Mouse (Mus musculus) spleen, adult 18-20 months (tissue): ENCODE data around the gene Mfsd1.

Source experiments
- DNase-seq, 2 experiments: peaks; one replicate each; pipeline ENCODE4 v3.0.0; 2022; ENCODE audit warnings: mixed read lengths in 2 of 2

Mfsd1 gene

DNA sequence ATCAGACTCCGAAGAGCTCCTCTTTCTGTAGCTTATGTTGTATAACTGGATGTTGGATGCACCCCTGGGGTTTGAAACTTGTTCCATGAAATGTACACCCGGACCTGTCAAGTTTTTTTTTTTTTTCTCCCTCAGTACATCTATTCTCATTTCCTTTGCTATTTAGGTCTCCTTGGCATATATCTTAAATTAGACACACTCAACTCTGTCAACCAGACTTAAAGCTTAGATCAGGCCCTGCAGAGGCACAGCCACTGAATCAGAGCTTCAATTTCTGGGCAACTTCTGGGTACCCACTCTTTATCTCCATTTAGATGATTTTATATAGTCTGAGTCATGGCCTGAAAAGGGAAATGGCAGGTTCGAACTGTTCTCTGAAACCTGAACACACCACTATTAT is 60.6 kb downstream of the Mfsd1 start:
- DNase-seq: no peak

DNA sequence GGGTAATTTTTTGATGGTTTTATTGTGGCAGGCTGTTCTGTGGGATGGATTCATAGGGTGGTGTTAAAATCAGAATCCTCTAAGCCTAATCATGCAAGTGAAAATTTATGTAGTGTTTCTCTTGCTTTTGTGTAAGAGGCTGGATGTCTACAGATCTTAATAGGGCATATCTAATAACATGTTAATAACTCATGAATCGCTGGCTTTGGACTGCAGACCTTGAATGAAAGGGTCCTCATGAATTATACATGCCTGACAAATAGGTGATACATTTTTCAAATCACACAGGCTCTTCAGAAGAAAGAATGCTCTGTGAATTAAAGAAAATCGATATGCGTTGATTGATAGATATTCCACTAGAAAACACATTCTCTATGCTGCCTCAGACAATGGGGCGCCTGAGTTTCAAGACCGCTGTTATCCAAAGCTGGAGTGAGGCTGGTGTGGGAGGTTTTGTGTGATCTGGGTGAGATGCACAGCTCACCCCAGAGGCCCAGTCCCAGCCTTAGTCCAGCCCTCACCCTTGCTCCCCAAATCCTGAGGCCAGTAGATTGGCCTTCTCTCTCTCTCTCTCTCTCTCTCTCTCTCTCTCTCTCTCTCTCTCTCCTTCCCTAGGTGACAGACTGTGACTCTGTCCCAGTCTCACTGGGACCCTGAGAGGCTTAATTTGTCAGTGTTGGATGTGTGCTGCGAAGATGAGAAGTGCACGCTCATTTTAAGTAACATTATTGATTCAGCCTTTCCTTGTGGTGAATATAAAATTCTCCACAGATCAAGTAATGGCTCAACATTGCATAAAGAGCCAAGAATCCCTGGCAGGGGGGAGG is 63.3 kb downstream of the Mfsd1 start:
- DNase-seq: no peak
